Comparison of ENCODE assay signal across 11 mouse cellular contexts in genomic region chr17:30752370-30752818, GRCm38 (mm10).
DNase-seq lines count a peak whose midpoint lies in the region; ATAC-seq and TF ChIP-seq lines count a peak whose summit lies in the region.
"Had no signal": no experiment of that assay in that cellular context is flagged by ENCODE, and none has a peak within 500 bp of the region (broad histone marks: within the 10 kb centered on the region; RNA-seq: fewer than 3 reads in every experiment).

No protein-coding gene starts in this region.

- H3K36me3 ChIP-seq in kidney, adult 2 months (ENCODE audit: control insufficient read depth, insufficient read depth, low read length): no peaks in the 10 kb centered on the region
- no peaks in the 10 kb centered on the region for H3K36me3 ChIP-seq in liver, postnatal 0 days (replicated peaks; ENCODE audit: insufficient read depth, low read length)
- H3K36me3 ChIP-seq: embryonic facial prominence, embryonic 13.5 days; heart, embryonic 13.5 days had no signal

- TF ChIP-seq CTCF in kidney, adult 2 months (conservative IDR thresholded peaks at IDR 0.05; ENCODE audit: insufficient read depth, insufficient read length, low read depth, low read length): no peak
- no peak for TF ChIP-seq CTCF in liver, postnatal 0 days (IDR thresholded peaks at IDR 0.05; ENCODE audit: low read depth)

- H3K9ac ChIP-seq in liver, postnatal 0 days (replicated peaks): no peak overlapping the region
- H3K9ac ChIP-seq: embryonic facial prominence, embryonic 13.5 days; heart, embryonic 13.5 days had no signal

- no peak overlapping the region for H3K4me3 ChIP-seq in kidney, adult 2 months (ENCODE audit: insufficient read depth, low read depth, low read length)
- H3K4me3 ChIP-seq in liver, postnatal 0 days (ENCODE audit: low read depth, low read length): no peak overlapping the region
- H3K4me3 ChIP-seq: embryonic facial prominence, embryonic 13.5 days; heart, embryonic 13.5 days had no signal

- H3K4me2 ChIP-seq in liver, postnatal 0 days (ENCODE audit: low read depth, low read length): no peak overlapping the region
- H3K4me2 ChIP-seq: embryonic facial prominence, embryonic 13.5 days; heart, embryonic 13.5 days had no signal

- H3K4me1 ChIP-seq in kidney, adult 2 months (ENCODE audit: control insufficient read depth, insufficient read depth, low read length): no peaks in the 10 kb centered on the region
- H3K4me1 ChIP-seq in liver, postnatal 0 days (ENCODE audit: insufficient read depth): no peaks in the 10 kb centered on the region
- H3K4me1 ChIP-seq: embryonic facial prominence, embryonic 13.5 days; heart, embryonic 13.5 days had no signal

- 76% methylated on average over 12 of the region's 12 CpGs for WGBS in kidney, adult 2 months
- WGBS in liver, postnatal 0 days (ENCODE audit: insufficient replicate concordance): 83% methylated on average over 12 of the region's 12 CpGs

- no peak for TF ChIP-seq POLR2A in kidney, adult 2 months (IDR thresholded peaks at IDR 0.05; ENCODE audit: low read depth, low read length)

- no peaks in the 10 kb centered on the region for H3K27me3 ChIP-seq in kidney, adult 2 months (replicated peaks; ENCODE audit: control insufficient read depth, insufficient read depth, low read length)
- H3K27me3 ChIP-seq in liver, postnatal 0 days (ENCODE audit: insufficient read depth, low read length): no peaks in the 10 kb centered on the region
- H3K27me3 ChIP-seq: embryonic facial prominence, embryonic 13.5 days; heart, embryonic 13.5 days had no signal

- peaks cover 3% of the 10 kb centered on the region for H3K9me3 ChIP-seq in liver, postnatal 0 days (ENCODE audit: low read length)
- H3K9me3 ChIP-seq: heart, embryonic 13.5 days had no signal

- no peak for TF ChIP-seq EP300 in liver, postnatal 0 days (IDR thresholded peaks at IDR 0.05; ENCODE audit: low read depth)

- peak; percentile 10 for DNase-seq in kidney, adult 2 months
- no peak for DNase-seq in kidney, postnatal 14 days
- peak; percentile 41 to 55 for DNase-seq in cerebellum, postnatal 36 days
- peak; percentile 10 for DNase-seq in left cerebral cortex, adult 11 months (ENCODE audit: low spot score)
- DNase-seq in right cerebral cortex, postnatal 10 days (ENCODE audit: low spot score in 2 of 2): peak; percentile 82 to 92
- DNase-seq in kidney, adult 8-10 months: no peak
- DNase-seq in adrenal gland, adult 18-20 months (ENCODE audit: low spot score in 2 of 2): no peak
- DNase-seq in liver, postnatal 0 days: no peak
- DNase-seq: kidney, adult 9 months had no signal

- no peak overlapping the region for H3K27ac ChIP-seq in kidney, adult 2 months (ENCODE audit: insufficient read depth, low read depth, low read length)
- no peak overlapping the region for H3K27ac ChIP-seq in liver, postnatal 0 days (ENCODE audit: low read depth)
- H3K27ac ChIP-seq: embryonic facial prominence, embryonic 13.5 days; heart, embryonic 13.5 days had no signal

- ATAC-seq in liver, postnatal 0 days: no peak

Comparison
In these comparisons a context has a peak if more than half of its experiments do, and no peak if none do; other contexts are left out.
1. DNase-seq: peak in kidney, adult 2 months (single experiment), cerebellum, postnatal 36 days (2 of 2), left cerebral cortex, adult 11 months (single experiment) and right cerebral cortex, postnatal 10 days (2 of 2); none in kidney, postnatal 14 days (single experiment), kidney, adult 8-10 months (0 of 2), adrenal gland, adult 18-20 months (0 of 2) and liver, postnatal 0 days (single experiment).